Mouse (Mus musculus): ENCODE measurements around the gene Znfx1. TPM values are rescaled to one million over a fixed set of nuclear protein-coding genes. Genes with fewer than 3 reads are reported as not detected.

The Znfx1 gene
- polyA plus RNA-seq, 1 experiment from 2014 or later: 4.3 TPM

GRCm38 (mm10) chr2:167060360-167060759 lies 2.5 kb downstream of the Znfx1 start:
- Histone ChIP-seq H3K9ac (ENCODE audit: low read length) (peak overlapping the region; percentile 13; the same call in 1 of the 2 replicates), H3K27me3 (ENCODE audit: control insufficient read depth, insufficient read depth, low read length) (no peaks in the 10 kb centered on the region), H3K4me1 (replicated peaks; ENCODE audit: control insufficient read depth, insufficient read depth) (peaks cover 6% of the 10 kb centered on the region; the same call in 1 of the 2 replicates), H3K4me2 (replicated peaks; ENCODE audit: low read depth) (peak overlapping the region; percentile 15; the same call in 1 of the 2 replicates), H3K4me3 (ENCODE audit: low read depth, low read length) (no peak overlapping the region), H3K27ac (replicated peaks) (peak overlapping the region; percentile 53), H3K36me3 (ENCODE audit: control insufficient read depth, insufficient read depth, low read length) (peaks cover 17% of the 10 kb centered on the region), H3K9me3 (ENCODE audit: control insufficient read depth, low read length) (no peaks in the 10 kb centered on the region)
- DNase-seq (ENCODE audit: low spot score) (no peak), ATAC-seq (ENCODE audit: low FRiP score, low TSS enrichment) (no peak)
- WGBS: 58% methylated on average over 3 of the region's 3 CpGs
- no peak for TF ChIP-seq EP300 (optimal IDR thresholded peaks at IDR 0.05)
- no peak for TF ChIP-seq CTCF (IDR thresholded peaks at IDR 0.05; ENCODE audit: low read depth)

GRCm38 (mm10) chr2:167059960-167060359 lies 2.9 kb downstream of the Znfx1 start:
- Histone ChIP-seq H3K9ac (ENCODE audit: low read length) (no peak overlapping the region), H3K9me3 (ENCODE audit: control insufficient read depth, low read length) (no peaks in the 10 kb centered on the region), H3K4me1 (replicated peaks; ENCODE audit: control insufficient read depth, insufficient read depth) (peaks cover 6% of the 10 kb centered on the region; the same call in 1 of the 2 replicates), H3K27me3 (ENCODE audit: control insufficient read depth, insufficient read depth, low read length) (no peaks in the 10 kb centered on the region), H3K4me2 (replicated peaks; ENCODE audit: low read depth) (peak overlapping the region; percentile 15; the same call in 1 of the 2 replicates), H3K27ac (replicated peaks) (peak overlapping the region; percentile 53), H3K4me3 (ENCODE audit: low read depth, low read length) (no peak overlapping the region), H3K36me3 (ENCODE audit: control insufficient read depth, insufficient read depth, low read length) (peaks cover 20% of the 10 kb centered on the region)
- 52% methylated on average over 12 of the region's 12 CpGs for WGBS
- TF ChIP-seq EP300 (optimal IDR thresholded peaks at IDR 0.05) (no peak), CTCF (IDR thresholded peaks at IDR 0.05; ENCODE audit: low read depth) (no peak)
- DNase-seq (ENCODE audit: low spot score): no peak
- ATAC-seq (ENCODE audit: low FRiP score, low TSS enrichment): no peak

GRCm38 (mm10) chr2:167059536-167059935 lies 3.3 kb downstream of the Znfx1 start:
- no peaks in the 10 kb centered on the region for H3K9me3 ChIP-seq (ENCODE audit: control insufficient read depth, low read length)

GRCm38 (mm10) chr2:167058814-167059387 lies 3.9 kb downstream of the Znfx1 start:
- H3K27me3 ChIP-seq (ENCODE audit: control insufficient read depth, insufficient read depth, low read length): no peaks in the 10 kb centered on the region
- H3K9ac ChIP-seq (ENCODE audit: low read length): no peak overlapping the region
- H3K4me3 ChIP-seq (ENCODE audit: low read depth, low read length): no peak overlapping the region
- no peak for ATAC-seq (ENCODE audit: low FRiP score, low TSS enrichment)
- H3K36me3 ChIP-seq (ENCODE audit: control insufficient read depth, insufficient read depth, low read length): peaks cover 23% of the 10 kb centered on the region
- WGBS: 57% methylated on average over 3 of the region's 3 CpGs
- H3K4me2 ChIP-seq (replicated peaks; ENCODE audit: low read depth): no peak overlapping the region
- 0 out of 2 replicates have a peak, but pooled peaks cover 6% of the 10 kb centered on the region for H3K4me1 ChIP-seq (replicated peaks; ENCODE audit: control insufficient read depth, insufficient read depth)
- no peak for DNase-seq (ENCODE audit: low spot score)
- no peak overlapping the region for H3K27ac ChIP-seq (replicated peaks)
- no peaks in the 10 kb centered on the region for H3K9me3 ChIP-seq (ENCODE audit: control insufficient read depth, low read length)
- no peak for TF ChIP-seq CTCF (IDR thresholded peaks at IDR 0.05; ENCODE audit: low read depth)
- TF ChIP-seq EP300 (optimal IDR thresholded peaks at IDR 0.05): no peak

More at GRCm38 (mm10) chr2:167059536-167059935, 3.3 kb downstream of the Znfx1 start:
- 66% methylated on average over 8 of the region's 8 CpGs for WGBS
- H3K27ac ChIP-seq (replicated peaks): peak overlapping the region; percentile 53
- H3K36me3 ChIP-seq (ENCODE audit: control insufficient read depth, insufficient read depth, low read length): peaks cover 22% of the 10 kb centered on the region
- ATAC-seq (ENCODE audit: low FRiP score, low TSS enrichment): no peak
- no peak for TF ChIP-seq EP300 (optimal IDR thresholded peaks at IDR 0.05)
- no peak for TF ChIP-seq CTCF (IDR thresholded peaks at IDR 0.05; ENCODE audit: low read depth)
- DNase-seq (ENCODE audit: low spot score): no peak
- peak overlapping the region; percentile 14; the same call in 1 of the 2 replicates for H3K4me2 ChIP-seq (replicated peaks; ENCODE audit: low read depth)
- peaks cover 6% of the 10 kb centered on the region; the same call in 1 of the 2 replicates for H3K4me1 ChIP-seq (replicated peaks; ENCODE audit: control insufficient read depth, insufficient read depth)
- H3K9ac ChIP-seq (ENCODE audit: low read length): peak overlapping the region; percentile 23; the same call in 1 of the 2 replicates
- H3K4me3 ChIP-seq (ENCODE audit: low read depth, low read length): no peak overlapping the region
- H3K27me3 ChIP-seq (ENCODE audit: control insufficient read depth, insufficient read depth, low read length): no peaks in the 10 kb centered on the region

- no peak overlapping the region for H3K4me2 ChIP-seq (replicated peaks; ENCODE audit: low read depth)
- H3K27ac ChIP-seq (replicated peaks): no peak overlapping the region
- H3K9ac ChIP-seq (ENCODE audit: low read length): no peak overlapping the region
- H3K9me3 ChIP-seq (ENCODE audit: control insufficient read depth, low read length): no peaks in the 10 kb centered on the region
- ATAC-seq (ENCODE audit: low FRiP score, low TSS enrichment): no peak
- H3K27me3 ChIP-seq (ENCODE audit: control insufficient read depth, insufficient read depth, low read length): no peaks in the 10 kb centered on the region
- 0 out of 2 replicates have a peak, but pooled peaks cover 6% of the 10 kb centered on the region for H3K4me1 ChIP-seq (replicated peaks; ENCODE audit: control insufficient read depth, insufficient read depth)
- TF ChIP-seq EP300 (optimal IDR thresholded peaks at IDR 0.05) (no peak), CTCF (IDR thresholded peaks at IDR 0.05; ENCODE audit: low read depth) (no peak)
- 60% methylated on average over 3 of the region's 3 CpGs for WGBS
- no peak for DNase-seq (ENCODE audit: low spot score)
- H3K4me3 ChIP-seq (ENCODE audit: low read depth, low read length): no peak overlapping the region
- peaks cover 23% of the 10 kb centered on the region for H3K36me3 ChIP-seq (ENCODE audit: control insufficient read depth, insufficient read depth, low read length)
Observed at GRCm38 (mm10) chr2:167058201-167058600, 4.6 kb downstream of the Znfx1 start.

GRCm38 (mm10) chr2:167056942-167057323 lies 5.9 kb downstream of the Znfx1 start:
- H3K4me3 ChIP-seq (ENCODE audit: low read depth, low read length): no peak overlapping the region
- WGBS: 83% methylated on average over 5 of the region's 5 CpGs
- no peak overlapping the region for H3K9ac ChIP-seq (ENCODE audit: low read length)
- no peak for TF ChIP-seq CTCF (IDR thresholded peaks at IDR 0.05; ENCODE audit: low read depth)
- no peaks in the 10 kb centered on the region for H3K27me3 ChIP-seq (ENCODE audit: control insufficient read depth, insufficient read depth, low read length)
- no peak overlapping the region for H3K27ac ChIP-seq (replicated peaks)
- DNase-seq (ENCODE audit: low spot score): no peak
- no peak overlapping the region for H3K4me2 ChIP-seq (replicated peaks; ENCODE audit: low read depth)
- H3K4me1 ChIP-seq (replicated peaks; ENCODE audit: control insufficient read depth, insufficient read depth): 0 out of 2 replicates have a peak, but pooled peaks cover 6% of the 10 kb centered on the region
- H3K36me3 ChIP-seq (ENCODE audit: control insufficient read depth, insufficient read depth, low read length): peaks cover 23% of the 10 kb centered on the region
- ATAC-seq (ENCODE audit: low FRiP score, low TSS enrichment): no peak
- H3K9me3 ChIP-seq (ENCODE audit: control insufficient read depth, low read length): no peaks in the 10 kb centered on the region

Data from stomach, postnatal 0 days (tissue).